Mouse (Mus musculus) adrenal gland, postnatal 36 days (tissue): ENCODE measurements at regions not wholly inside any gene's neighbourhood (a gene's known extent, or its start where the extent isn't known, plus 50 kb on each side); places are given as distances from the start of the nearest gene placed in this dataset.
"Not testable (repeated sequence)": the region's sequence is repeated elsewhere in the genome, so short reads cannot be mapped to it uniquely, and the experiment has no call there.

Experiments used
- DNase-seq, 2 experiments: peaks; one replicate each; pipeline ENCODE4 v3.0.0; 2021; ENCODE audit warnings: mixed read lengths in 1 of 2

DNA sequence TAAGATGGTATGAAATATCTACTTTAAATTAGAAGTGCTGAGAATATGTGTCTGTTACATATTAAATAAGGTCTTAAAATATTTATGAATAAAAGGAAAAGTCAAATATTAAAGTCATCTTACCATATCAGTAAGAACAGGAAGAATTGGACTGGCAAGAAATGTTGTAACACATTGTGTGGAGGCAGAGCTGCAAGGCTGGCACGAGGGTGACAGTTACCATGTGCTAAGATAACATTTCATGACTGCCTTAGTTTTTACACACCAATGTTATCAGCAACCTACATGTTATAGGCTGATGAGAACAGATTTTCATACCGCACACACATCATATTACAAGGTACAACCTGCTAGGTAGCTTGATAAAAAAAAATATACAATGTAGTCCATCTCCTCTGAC lies 746.2 kb upstream of the Intu start:
- DNase-seq, result no peak

DNA sequence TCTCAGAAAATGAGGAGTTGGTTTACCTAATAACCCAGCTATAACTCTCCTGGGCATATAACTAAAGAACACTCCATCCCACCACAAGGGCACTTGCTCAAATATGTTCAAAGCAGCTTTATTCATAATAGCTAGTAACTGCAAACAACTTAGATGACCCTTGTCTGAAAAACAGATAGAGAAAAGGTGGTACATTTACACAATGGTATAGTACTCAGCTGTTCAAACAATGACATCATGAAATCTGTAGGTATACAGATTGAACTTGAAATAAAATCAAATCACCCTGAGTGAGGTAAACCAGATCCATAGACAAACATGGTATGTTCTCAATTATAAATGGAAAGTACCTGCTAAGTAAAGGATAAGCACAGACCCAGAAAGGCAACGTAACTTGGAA lies 721.5 kb upstream of the Intu start:
- no peak for DNase-seq

DNA sequence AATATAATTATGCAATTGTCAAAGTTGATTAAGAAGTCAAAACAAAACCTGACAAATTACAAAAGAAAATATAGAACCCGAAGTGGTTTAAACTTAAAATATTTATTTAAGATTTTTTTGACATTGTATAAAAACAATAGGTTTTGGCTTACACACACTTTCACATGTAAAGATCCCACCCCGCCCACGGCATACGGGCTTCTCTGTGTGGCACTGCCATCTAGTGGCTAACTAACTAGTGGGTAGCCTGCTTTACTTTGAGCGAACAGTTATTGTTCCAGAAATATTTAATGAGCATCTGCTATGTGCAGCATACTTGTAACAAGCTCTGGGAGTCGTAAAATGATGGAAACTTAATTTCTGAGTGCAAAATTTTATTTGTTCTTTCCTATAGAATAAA lies 716.3 kb upstream of the Intu start:
- peak; percentile 62 to 68 for DNase-seq

DNA sequence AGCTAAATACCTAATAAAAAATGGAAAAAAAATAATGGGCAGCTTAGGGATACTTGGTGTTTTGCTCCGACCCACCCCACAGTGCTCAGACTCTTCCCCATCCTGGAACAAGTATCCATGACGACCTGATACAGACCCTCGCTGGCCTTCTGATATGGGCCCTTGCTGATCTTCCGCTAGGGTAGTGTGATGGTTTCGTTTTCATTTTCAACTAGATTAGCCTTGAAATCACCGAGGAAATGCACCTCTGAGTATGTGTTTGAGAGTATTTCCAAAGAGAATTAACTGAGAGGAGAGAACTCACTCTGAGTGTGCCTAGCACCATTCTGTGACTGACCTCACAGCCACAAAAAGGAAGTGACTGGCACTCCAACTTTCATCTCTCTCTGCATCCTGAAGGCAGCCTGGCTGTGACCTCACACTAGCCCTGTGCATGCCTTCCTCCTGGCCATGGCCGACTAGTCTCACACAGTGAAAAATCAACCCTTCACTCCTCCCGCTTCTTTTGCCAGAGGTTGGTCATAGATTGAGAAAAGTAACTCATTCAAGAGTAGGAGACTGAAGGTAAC lies 700.5 kb upstream of the Intu start:
- no peak for DNase-seq

DNA sequence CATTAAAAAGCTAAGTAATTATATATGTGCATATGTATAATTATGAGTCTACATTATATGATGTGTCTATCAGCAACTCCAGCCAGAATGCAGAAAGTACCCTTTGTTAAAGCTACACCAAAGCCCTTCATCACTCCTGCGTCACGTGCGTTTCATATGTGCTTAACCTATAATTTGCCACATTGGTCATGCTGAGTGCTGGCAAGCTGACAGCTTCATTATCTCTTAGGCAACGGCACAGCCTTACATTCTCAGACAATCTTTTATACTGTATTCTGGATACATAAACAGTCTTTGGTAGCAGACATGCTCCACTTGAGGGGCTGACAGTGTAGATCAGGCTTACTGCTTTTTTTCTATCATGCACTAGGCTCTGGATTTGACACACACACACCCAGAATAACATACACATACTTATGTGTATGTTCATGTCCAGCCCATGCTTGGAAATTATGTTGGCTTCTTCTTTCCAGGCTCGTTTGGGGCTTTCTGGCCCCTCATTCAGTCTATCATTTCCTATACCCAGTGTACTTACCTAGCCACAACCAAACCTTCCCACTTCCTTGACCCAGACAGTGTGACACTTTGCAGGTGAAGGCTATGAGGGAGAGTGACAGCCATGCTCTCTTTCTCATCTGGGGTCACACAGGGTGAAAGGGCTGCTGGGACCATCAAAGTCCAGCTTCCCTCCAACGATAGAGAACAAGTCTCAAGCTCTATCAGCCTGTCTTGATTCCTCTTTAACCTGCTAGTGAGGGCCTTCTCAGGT lies 692.5 kb upstream of the Intu start:
- no peak for DNase-seq

DNA sequence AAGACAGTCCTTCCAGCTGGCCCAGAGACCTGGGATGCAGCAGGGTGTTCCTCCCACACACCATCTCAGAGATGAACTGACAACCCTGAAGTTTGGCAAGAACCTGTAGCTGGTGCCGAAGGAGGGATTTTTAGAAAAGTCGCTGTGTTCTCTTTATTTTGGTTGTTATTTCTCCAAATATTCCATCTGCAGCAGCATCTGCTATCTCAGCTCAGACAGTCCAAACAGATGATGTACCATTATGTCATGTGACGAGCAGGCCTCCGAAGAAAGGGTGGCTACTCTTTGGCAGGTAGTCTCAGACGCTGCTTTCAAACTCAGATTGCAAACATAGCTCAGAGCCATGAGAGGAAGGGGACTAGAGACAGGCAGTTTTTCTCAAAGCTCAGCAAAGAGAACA lies 690.1 kb upstream of the Intu start:
- DNase-seq, result no peak

DNA sequence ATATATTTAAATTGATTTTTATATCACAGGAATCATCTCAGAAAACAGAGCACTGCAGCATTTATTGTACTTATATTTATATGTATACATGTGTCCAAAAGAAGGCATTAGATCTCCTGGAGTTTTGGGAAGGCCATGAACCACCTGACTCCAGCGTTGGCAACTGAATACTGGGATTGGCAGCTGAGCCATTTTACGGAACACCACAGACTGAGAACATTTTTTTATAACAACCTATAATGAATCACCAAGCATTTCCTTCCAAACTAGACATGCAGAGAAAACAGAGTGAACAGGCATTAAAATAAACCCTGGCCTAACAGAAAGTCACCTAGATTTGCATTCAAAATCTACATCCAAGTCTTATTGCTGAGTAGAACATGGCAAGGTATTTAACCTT lies 686.0 kb upstream of the Intu start:
- no peak for DNase-seq

DNA sequence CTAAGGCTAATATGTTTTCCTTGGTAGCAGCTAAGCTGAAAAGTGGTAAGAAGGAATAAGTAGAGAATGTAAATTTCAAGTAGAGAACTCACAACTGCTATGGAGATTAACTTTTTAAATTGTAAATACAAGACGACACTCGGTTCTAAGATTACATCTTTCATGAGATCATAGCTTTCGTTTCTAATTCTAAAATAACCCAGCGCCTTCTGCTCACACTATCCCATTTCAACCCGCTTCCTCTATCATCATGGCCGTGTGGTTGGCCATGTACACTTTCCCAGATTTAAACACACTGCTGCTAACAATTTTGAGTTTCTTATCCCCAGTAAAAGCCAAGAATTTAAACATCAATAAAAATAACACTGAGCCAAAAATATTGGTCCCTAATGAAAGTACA lies 682.3 kb upstream of the Intu start:
- no peak for DNase-seq

DNA sequence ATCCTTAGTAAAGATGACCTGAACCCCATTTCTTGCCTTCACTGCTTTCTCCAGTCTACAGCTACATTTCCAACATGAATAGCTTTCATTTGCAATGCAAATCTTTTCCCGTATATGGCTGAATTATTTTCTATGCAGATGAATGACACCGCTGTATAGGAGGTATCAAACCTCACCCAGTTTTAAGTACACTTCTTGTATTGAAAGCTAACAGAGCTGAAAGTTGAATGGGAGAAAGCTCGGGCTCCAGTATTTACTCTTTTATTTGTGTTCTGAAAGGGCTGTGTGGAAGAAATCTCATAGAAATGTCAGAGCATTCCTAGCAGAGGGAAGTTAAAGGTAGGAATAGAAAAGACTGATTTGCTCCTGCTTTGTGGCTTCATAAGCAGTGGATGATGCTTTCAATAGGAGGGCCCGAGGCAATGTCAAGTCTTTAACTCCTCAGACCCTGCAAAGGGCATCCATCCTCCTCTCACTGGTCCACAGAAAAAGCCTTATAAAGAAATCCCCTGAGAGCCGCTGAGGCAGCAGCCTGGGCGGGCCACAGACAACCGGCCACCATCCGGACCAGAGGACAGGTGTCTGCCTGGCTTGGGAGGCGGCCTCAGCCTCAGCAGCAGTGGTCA lies 673.8 kb upstream of the Intu start:
- DNase-seq, result no peak

DNA sequence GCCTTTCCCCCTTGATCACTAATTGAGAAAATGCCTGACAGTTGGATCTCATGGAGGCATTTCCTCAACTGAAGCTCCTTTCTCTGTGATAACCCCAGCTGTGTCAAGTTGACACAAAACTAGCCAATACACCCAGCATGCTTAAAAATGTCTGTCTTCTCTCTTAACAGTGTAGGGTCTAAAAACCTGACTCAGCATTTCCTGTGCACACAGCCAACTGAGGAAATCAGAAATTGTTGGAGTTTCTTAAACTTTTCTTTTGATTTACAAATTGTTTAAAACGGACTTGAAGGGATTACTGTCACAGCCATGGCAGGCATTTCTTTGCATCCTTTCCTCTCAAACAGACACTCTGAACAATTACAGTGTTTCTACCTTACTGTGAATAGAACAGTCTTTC lies 655.0 kb upstream of the Intu start:
- not testable (repeated sequence) for DNase-seq

DNA sequence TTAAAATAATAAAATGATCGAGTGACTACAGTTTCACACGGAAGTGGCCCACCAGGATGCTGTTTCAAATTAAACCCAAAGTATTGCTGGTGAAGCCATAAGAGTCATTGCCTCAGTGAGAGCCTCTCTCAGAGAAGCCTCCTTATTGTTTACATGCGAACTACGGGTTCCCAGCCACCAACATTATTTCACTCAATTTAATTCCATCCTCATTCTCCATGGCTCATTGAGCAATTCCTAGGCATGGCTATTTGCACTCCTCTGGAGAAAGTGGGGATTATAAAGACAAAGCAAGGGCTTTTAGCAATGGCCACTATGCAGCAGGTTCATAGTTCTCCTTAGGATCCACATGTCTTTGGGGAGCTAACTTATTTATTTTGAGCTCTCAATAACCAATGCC lies 646.7 kb upstream of the Intu start:
- DNase-seq, result no peak

DNA sequence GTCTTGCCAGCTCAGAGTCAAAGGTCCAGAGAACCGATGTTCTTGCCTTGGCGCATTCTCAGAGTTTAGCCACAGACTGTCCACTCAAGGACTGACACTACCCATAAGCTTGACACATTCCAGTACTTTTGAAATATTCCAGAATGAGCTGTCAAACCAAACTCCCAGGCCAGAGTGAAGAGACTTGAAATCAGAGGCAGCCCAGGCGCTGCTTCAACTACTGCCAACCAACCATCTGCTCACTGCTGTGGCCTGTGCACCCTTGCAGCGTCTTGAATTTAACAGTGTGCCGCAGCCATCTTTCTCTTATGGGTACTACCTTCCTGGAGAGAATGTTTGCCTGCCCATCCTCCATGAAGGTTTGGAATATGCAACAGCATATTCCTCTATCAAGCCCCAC lies 642.7 kb upstream of the Intu start:
- peak; percentile 0 to 1 for DNase-seq

DNA sequence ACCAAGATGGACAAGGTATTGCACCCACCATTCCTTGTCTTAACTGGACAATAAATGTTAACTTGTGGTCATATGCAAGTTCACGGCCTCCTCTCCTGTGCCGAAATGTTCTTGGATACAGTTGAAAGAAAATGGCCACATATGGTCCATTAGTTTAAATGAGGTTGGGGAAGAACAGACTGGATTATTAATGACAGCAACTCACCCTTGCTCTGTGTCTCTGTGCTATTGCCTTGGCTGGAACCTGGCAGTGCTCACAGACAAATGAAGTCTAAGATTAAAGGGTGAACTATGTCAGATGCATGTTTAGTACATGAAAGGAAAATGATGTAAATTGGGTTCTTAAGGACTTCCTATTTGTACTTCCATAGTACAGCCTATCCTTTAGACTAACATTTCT lies 641.9 kb upstream of the Intu start:
- DNase-seq, result no peak

DNA sequence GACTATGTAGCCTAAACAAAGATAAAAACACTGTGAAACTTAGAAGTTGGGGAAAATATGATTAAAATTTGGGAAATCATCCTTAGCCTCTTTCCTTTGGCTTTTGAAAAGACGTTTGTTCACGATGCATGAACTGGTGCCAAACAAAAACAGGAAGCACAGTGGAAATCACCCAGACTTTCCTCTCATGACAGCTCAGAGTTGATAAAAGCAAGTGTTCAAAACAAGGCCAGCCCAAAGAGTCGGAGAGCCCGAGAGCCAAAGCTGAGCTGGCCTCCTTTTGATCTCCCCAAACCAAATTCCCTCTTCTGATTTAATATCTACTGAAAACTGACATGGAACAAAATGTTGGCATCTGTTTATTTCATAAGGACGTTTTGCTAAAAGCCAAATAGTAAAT lies 632.1 kb upstream of the Intu start:
- DNase-seq, result peak; percentile 12 to 42

DNA sequence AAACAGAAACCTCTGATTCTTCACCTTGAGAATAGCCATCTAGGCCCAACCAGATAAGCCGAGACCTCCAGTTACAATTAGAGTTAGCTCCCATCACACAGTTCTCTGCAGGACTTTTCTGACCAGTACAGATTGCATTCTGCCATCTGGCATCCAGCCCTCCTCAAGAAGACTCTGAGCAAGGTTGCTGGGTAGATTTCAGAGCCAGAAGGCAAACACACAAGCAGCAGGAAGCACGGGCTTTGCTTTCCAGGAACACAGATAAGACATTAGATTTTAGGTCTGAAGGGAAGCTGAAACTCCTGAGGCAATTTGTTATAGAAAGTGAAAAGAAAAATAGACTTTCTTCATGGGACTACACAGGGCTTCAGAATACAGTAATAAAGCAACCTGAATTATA lies 630.9 kb upstream of the Intu start:
- DNase-seq, result peak in 1 of 2 experiments; percentile 25

DNA sequence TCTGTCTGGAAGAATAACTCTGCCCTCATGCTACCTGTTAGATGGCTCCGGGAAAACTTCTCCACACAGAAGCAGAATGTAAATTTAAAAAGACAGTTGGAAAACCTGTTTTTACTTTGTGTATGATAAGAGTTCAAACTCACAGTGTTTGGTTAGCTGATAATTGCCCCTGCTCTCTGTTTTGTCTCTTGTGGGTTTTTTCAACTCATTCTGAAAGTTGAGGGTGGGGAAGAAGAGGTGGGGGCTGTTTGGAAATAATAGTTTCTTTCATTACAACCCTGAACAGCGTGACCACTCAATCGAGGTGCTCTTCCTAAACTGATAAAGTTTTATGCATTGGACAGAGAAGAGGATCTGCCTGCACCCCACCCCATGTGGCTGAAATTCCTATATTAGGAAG lies 626.7 kb upstream of the Intu start:
- no peak for DNase-seq

DNA sequence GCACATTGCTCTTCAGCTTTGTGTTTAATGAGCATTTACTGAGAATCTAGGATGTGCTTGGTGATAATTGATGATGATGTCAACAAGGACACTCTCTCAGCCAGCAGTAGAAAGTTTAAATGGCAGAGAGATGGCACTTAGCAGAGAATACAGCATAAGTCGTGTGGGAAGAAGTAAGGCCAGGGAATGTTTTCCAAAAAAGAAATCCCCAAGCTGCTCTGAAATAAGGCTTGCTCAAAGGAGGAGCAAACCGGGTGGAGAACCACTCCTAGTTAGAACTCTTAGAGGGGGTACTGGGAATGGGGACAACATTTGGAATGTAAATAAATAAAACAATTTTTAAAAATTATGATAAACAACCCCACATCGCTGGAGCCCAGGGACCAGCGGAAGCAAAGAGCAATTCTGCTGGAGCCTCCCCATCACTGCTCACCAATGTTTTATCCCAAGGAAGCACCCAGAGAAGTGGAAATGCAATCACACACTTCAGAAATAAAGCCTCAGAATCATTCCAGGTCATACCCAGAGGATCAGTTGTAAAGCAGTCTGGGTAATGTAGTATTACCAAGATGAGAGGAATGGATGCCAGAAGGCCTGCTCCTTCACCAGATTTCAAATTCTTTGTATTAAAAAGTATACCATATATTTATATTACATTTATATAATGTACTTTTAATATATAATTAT lies 622.3 kb upstream of the Intu start:
- DNase-seq, result no peak

DNA sequence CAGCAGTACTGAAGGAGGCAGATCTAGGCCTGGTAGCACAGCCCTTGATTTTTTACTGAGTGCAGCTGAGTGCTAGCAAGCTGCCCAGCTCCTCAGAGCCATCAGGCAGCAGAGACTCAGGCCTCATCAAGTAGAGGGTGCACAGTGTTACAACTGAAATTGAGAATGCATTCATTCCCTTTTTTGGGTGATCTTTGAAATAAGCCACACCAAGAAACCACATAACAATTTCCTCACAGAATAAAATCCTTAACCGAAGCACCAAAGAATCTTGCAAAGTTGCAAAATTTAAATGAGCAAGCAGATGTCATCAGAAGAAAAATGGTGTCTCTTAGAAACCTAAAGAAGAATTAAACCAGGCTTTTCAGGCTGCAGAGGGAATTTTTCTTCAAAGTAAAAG lies 621.4 kb upstream of the Intu start:
- no peak for DNase-seq

DNA sequence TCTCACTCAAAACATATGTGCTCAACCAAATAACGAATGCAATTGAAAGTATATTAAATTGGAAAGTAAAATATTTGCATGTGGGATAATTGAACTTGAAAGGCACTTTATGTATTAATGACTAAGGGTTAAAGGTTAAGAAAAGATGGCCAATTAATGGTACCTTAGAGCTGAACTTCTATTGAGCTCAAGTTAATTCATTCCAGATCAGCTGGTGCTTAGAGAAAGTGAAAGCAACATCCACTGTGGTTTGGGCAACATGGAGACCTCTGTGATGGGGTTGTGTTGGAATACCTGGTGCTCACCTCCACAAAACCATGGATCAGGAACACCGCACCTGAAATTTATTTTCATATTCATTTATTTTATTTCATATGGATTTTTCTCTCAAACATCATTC lies 612.5 kb upstream of the Intu start:
- DNase-seq, result no peak

DNA sequence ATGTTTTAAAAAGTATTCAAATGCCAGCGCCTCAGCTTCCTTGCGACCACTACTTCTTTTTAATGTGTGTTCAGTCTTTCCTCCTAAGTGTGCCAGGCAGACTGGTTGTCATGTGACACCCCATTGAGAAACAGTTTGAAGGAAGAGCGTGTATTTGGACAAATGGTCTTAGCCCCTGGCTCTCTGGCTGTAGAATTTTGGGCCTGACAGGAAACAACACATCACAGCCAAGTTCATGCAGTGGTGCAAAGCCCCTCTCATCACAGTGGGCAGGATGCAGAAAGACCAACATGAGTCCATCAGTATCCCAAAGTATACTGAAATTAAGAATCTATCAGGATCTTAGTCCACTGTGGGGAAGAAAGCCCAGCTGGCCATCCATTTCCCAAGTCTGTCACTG lies 605.6 kb upstream of the Intu start:
- no peak for DNase-seq

DNA sequence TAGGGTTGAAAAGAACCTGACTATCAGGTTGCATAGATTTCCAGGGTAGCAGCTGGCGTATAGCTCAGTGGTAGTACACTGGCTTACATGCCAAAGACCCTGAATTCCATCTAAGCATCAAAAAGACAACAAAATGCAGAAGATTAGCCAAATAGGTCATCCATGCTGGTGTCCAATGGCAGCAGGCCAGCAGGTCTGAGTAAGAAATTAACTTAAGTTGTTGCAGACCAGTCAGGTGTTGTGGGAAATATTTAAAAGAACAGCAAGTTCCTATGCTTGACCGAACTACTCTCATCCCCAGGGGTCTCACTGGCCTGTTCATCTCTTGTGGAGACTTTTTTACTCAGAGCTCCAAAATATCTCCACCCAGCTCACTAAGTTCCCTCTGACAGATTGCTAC lies 602.7 kb upstream of the Intu start:
- no peak for DNase-seq

DNA sequence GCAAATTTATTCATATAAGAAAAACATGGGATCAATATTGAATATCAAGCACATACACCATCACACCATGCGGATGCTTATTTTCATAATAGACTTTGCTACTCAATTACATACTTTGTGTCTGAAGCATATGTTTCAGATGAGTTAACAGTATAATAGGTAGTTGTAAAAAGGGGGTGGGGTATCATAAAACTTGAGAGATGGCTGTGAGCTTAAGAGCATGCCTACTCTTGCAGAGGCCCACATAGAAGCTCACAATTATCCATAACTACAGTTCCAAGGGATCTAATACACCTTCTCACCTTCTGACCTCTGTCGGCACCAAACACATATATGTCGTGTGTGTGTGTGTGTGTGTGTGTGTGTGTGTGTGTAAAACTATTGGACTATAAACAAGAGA lies 597.7 kb upstream of the Intu start:
- DNase-seq, result no peak

DNA sequence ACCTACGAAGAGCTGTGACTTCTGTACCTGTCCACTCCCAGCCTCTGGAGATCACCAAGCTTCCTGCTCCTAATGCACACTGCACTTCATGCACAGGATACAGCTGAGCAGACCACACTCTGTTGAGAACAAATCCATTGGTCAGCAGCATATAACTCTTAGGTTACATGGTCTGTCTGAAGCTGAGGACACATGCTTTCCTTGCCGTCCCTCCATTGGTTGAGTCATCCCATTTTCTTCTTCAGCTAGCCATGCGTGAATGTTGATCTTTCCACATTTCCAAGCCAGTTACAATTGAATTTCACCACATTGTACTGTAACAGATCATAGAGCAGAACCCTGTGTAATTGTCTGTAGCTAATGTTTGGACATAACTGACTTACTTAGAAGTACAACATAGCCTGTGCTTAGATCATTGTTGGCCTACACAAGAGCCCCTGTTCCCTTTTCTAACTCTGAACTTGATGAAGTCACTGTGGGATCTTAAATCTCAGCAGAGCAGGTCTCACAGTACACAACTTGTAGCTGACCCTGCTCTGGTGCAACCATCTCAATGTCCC lies 593.3 kb upstream of the Intu start:
- DNase-seq, result no peak
